ENCODE assay signal across 8 mouse cellular contexts in the genomic region with DNA sequence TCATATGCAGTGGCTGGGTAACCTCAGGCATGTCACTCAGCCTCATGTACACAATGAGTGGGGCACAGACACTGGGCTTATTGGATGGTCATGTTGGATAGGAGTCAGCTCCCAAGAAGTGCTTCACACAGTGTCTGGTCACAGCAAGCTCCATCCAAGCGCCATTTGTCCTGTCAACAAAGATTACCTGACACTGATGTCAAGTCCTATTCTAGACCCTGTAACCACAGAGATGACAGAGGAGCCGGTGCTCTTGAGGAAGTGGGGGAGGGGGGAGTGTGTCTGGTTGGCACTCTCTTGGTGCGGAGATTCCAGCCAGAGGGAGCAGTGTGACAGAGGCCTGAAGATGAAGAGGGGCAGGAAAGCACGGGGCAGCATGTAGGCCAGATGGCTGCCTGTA. TPM values are rescaled to one million over a fixed set of nuclear protein-coding genes. Genes with fewer than 3 reads are reported as not detected.
A peak's percentile ranks its signal among the peaks of the same experiment; 100 is the strongest.
DNase-seq lines count a peak whose midpoint lies in the region; ATAC-seq and TF ChIP-seq lines count a peak whose summit lies in the region.

No protein-coding gene starts in this region.

- intact Hi-C loops in gastrocnemius, adult 2 months (cut with DNase I), result no loop called here

- ATAC-seq in heart, embryonic 14.5 days (ENCODE audit: insufficient number of reproducible peaks, insufficient read depth, low FRiP score, low read depth), result peak; percentile 22; the same call in 1 of the 2 replicates

- 0 out of 2 replicates have a peak overlapping the region, but pooled peaks have one; percentile 4 for H3K9ac ChIP-seq in heart, embryonic 14.5 days (ENCODE audit: low read length)

- no peaks in the 10 kb centered on the region for H3K9me3 ChIP-seq in heart, embryonic 14.5 days (ENCODE audit: control insufficient read depth, low read length)

- H3K79me2 ChIP-seq in macrophage (ENCODE audit: inconsistent target), result no peaks in the 10 kb centered on the region

- peak overlapping the region; percentile 88 for H3K27ac ChIP-seq in gastrocnemius, adult 2 months
- peak overlapping the region; percentile 83 to 97 for H3K27ac ChIP-seq in heart, embryonic 14.5 days (replicated peaks in 1 of 2; ENCODE audit: control insufficient read depth in 1 of 2, insufficient read depth in 1 of 2, low read depth in 2 of 2, low read length in 2 of 2)
- 0 out of 2 replicates have a peak overlapping the region, but pooled peaks have one; percentile 90 for H3K27ac ChIP-seq in macrophage

- H3K27me3 ChIP-seq in heart, embryonic 14.5 days (ENCODE audit: control insufficient read depth, insufficient read depth, low read length), result no peaks in the 10 kb centered on the region

- H3K4me1 ChIP-seq in heart, embryonic 14.5 days (ENCODE audit: control insufficient read depth in 2 of 2, insufficient read depth in 2 of 2, low read length in 2 of 2), result peaks cover 37 to 57% of the 10 kb centered on the region in 2 experiments

- H3K4me2 ChIP-seq in heart, embryonic 14.5 days (ENCODE audit: low read length), result 0 out of 2 replicates have a peak overlapping the region, but pooled peaks have one; percentile 51

- H3K36me3 ChIP-seq in heart, embryonic 14.5 days (ENCODE audit: control insufficient read depth, insufficient read depth, low read length), result peaks cover 26% of the 10 kb centered on the region
- peaks cover 5% of the 10 kb centered on the region; the same call in 1 of the 2 replicates for H3K36me3 ChIP-seq in macrophage (ENCODE audit: inconsistent target)

- H3K4me3 ChIP-seq in gastrocnemius, adult 2 months, result no peak overlapping the region
- no peak overlapping the region for H3K4me3 ChIP-seq in heart, embryonic 14.5 days (ENCODE audit: control insufficient read depth in 1 of 2, insufficient read depth in 1 of 2, low read depth in 1 of 2, low read length in 2 of 2)
- no peak overlapping the region for H3K4me3 ChIP-seq in macrophage (ENCODE audit: inconsistent target)

- no peak for TF ChIP-seq CTCF in gastrocnemius, adult 2 months (IDR thresholded peaks at IDR 0.05)

- WGBS in heart, embryonic 14.5 days, result 25% methylated on average over 4 of the region's 4 CpGs
- WGBS in macrophage (ENCODE audit: missing documents), result 63% methylated on average over 4 of the region's 4 CpGs

- no peak for DNase-seq in gastrocnemius, adult 2 months
- DNase-seq in gastrocnemius, adult 8-10 months (ENCODE audit: low spot score in 2 of 2), result no peak
- peak; percentile 76 for DNase-seq in CD4-positive, CD25-positive, alpha-beta regulatory T cell, adult 2 months (ENCODE audit: low read depth, low spot score)
- no peak for DNase-seq in right cerebral cortex, postnatal 36 days (ENCODE audit: low spot score in 2 of 2)
- no peak for DNase-seq in layer of hippocampus, adult 9-10 months (ENCODE audit: low spot score)
- DNase-seq in ovary, postnatal 10 days (ENCODE audit: low spot score), result no peak

RNA-seq across cellular contexts. Expression of gene Dnajb12, which starts 21.6 kb away (rescaled TPM):
- 10 to 100 TPM; 60.4 to 77.5 TPM for total RNA-seq in gastrocnemius, adult 2 months (2021)
- 10 to 100 TPM; 77.8 to 89.1 (median 82.1) TPM for total RNA-seq in gastrocnemius, adult 8-10 months (2022)
- 26.9 and 28.6 TPM in 2 replicates for polyA plus RNA-seq in heart, embryonic 14.5 days (2014; fragmentation: Nextera tagmentation; extraction: Ambion mirVana)
- 10 to 100 TPM; 22.6 to 37.6 (median 29.2) TPM for total RNA-seq in macrophage (2018; cell fraction: chromatin; rRNA removed)
- total RNA-seq in macrophage (2018; cell fraction: cytosol; rRNA removed), result 10 to 100 TPM; 32.5 to 45.7 (median 37.8) TPM
- total RNA-seq in macrophage (2018; cell fraction: nucleus; rRNA removed), result 10 to 100 TPM; 26.1 to 38.9 (median 31.3) TPM
- 24.9 to 38.2 TPM (median 31.2 TPM) in 3 replicates for polyA plus RNA-seq in macrophage (2018)

RNA-seq across cellular contexts. Expression of gene Ddit4, which starts 50.7 kb away (rescaled TPM):
- total RNA-seq in gastrocnemius, adult 2 months (2021), result 100 to 1,000 TPM in 1 of 2 experiments, 10 to 100 TPM in 1; 15.4 to 183 TPM
- total RNA-seq in gastrocnemius, adult 8-10 months (2022), result 10 to 100 TPM in 2 of 4 experiments, 1 to 10 TPM in 2; 4.7 to 45.4 (median 9.4) TPM
- polyA plus RNA-seq in heart, embryonic 14.5 days (2014; fragmentation: Nextera tagmentation; extraction: Ambion mirVana), result 0.70 and 2.4 TPM in 2 replicates
- total RNA-seq in macrophage (2018; cell fraction: chromatin; rRNA removed), result 1 to 10 TPM in 18 of 26 experiments, under 1 TPM in 5, not detected in 3; 0.55 to 7.6 (median 2.5) TPM
- 1 to 10 TPM in 22 of 26 experiments, under 1 TPM in 4; 0.42 to 9.0 (median 3.0) TPM for total RNA-seq in macrophage (2018; cell fraction: cytosol; rRNA removed)
- total RNA-seq in macrophage (2018; cell fraction: nucleus; rRNA removed), result 10 to 100 TPM in 1 of 26 experiments, 1 to 10 TPM in 23, under 1 TPM in 2; 0.77 to 10.4 (median 3.8) TPM
- 2.2 to 4.5 TPM (median 4.1 TPM) in 3 replicates for polyA plus RNA-seq in macrophage (2018)
